Mouse (Mus musculus) limb, embryonic 12.5 days (tissue): ENCODE data around the gene Sptlc2. TPM values are rescaled to one million over a fixed set of nuclear protein-coding genes. Genes with fewer than 3 reads are reported as not detected.

Source experiments
- ATAC-seq: fragments of 200-750 bp; cut with Nextera tagmentation; 2 replicates; pipeline ENCODE4 v1.8.0; 2017; ENCODE audit warnings: low read depth, moderate TSS enrichment; ENCODE audit not compliant: insufficient number of reproducible peaks, insufficient read depth, low FRiP score, low TSS enrichment
- H3K27ac ChIP-seq: fragments of 300-500 bp; sonication (generic); 2 replicates; pipeline ENCODE4 v1.5.1; 2016; ENCODE audit warnings: mild to moderate bottlenecking, moderate library complexity
- H3K27me3 ChIP-seq: fragments of 300-500 bp; sonication (generic); 2 replicates; pipeline ENCODE4 v1.6.1; 2016; ENCODE audit warnings: mild to moderate bottlenecking, moderate library complexity
- H3K36me3 ChIP-seq: fragments of 300-500 bp; sonication (generic); 2 replicates; pipeline ENCODE4 v1.6.1; 2016; ENCODE audit warnings: mild to moderate bottlenecking, moderate library complexity
- H3K4me1 ChIP-seq: fragments of 300-500 bp; sonication (generic); replicated peaks from 2 replicates; pipeline ENCODE4 v1.6.1; 2016
- H3K4me2 ChIP-seq: fragments of 300-500 bp; sonication (generic); 2 replicates; pipeline ENCODE4 v1.6.1; 2016; ENCODE audit warnings: mild to moderate bottlenecking, moderate library complexity
- H3K4me3 ChIP-seq: fragments of 300-500 bp; sonication (generic); replicated peaks from 2 replicates; pipeline ENCODE4 v1.5.1; 2016; ENCODE audit warnings: mild to moderate bottlenecking
- H3K9ac ChIP-seq: fragments of 300-500 bp; sonication (generic); replicated peaks from 2 replicates; pipeline ENCODE4 v1.6.1; 2016; ENCODE audit warnings: mild to moderate bottlenecking, moderate library complexity
- H3K9me3 ChIP-seq: fragments of 300-500 bp; sonication (generic); 2 replicates; pipeline ENCODE4 v1.6.1; 2016; ENCODE audit warnings: mild to moderate bottlenecking, moderate library complexity
- WGBS: fragments of 180-500 bp; shearing (Covaris S2); methylation state at CpG from one replicate; pipeline ENCODE4 v1.1.7; 2016; 5-methylcytosine and 5-hydroxymethylcytosine counted together
- polyA plus RNA-seq: library from polyadenylated mRNA; unstranded; fragments of >200 nt; fragmentation: Nextera tagmentation; extraction: Ambion mirVana; gene quantifications from 2 replicates; pipeline ENCODE4 v1.2.1, GENCODE M21; 2016

Sptlc2 gene
- polyA plus RNA-seq, 1 experiment from 2014 or later = 64.6 TPM

- ATAC-seq = no peak
- 84% methylated on average over 9 of the region's 9 CpGs for WGBS
- H3K4me1 ChIP-seq = peaks cover 4% of the 10 kb centered on the region; the same call in 1 of the 2 replicates
Observed at GRCm38 (mm10) chr12:87365676-87366075, 22.5 kb downstream of the Sptlc2 start.

GRCm38 (mm10) chr12:87362111-87362510 lies 26.0 kb downstream of the Sptlc2 start:
- Histone ChIP-seq H3K9me3 (no peaks in the 10 kb centered on the region), H3K9ac (no peak overlapping the region), H3K36me3 (peaks cover 8% of the 10 kb centered on the region), H3K4me2 (no peak overlapping the region), H3K27ac (no peak overlapping the region), H3K27me3 (no peaks in the 10 kb centered on the region), H3K4me3 (no peak overlapping the region), H3K4me1 (peaks cover 9% of the 10 kb centered on the region; the same call in 1 of the 2 replicates)
- 87% methylated on average over 3 of the region's 3 CpGs for WGBS
- ATAC-seq = no peak

More at GRCm38 (mm10) chr12:87365676-87366075, 22.5 kb downstream of the Sptlc2 start:
- H3K36me3 ChIP-seq = peaks cover 25% of the 10 kb centered on the region
- H3K4me2 ChIP-seq = no peak overlapping the region
- H3K27ac ChIP-seq = no peak overlapping the region
- no peaks in the 10 kb centered on the region for H3K9me3 ChIP-seq
- no peak overlapping the region for H3K9ac ChIP-seq
- H3K4me3 ChIP-seq = no peak overlapping the region
- H3K27me3 ChIP-seq = no peaks in the 10 kb centered on the region

GRCm38 (mm10) chr12:87348029-87348428 lies 40.1 kb downstream of the Sptlc2 start:
- Histone ChIP-seq H3K9ac (no peak overlapping the region), H3K27me3 (no peaks in the 10 kb centered on the region), H3K27ac (no peak overlapping the region), H3K4me1 (no peaks in the 10 kb centered on the region), H3K4me2 (no peak overlapping the region), H3K4me3 (no peak overlapping the region), H3K9me3 (no peaks in the 10 kb centered on the region), H3K36me3 (peaks cover 27% of the 10 kb centered on the region)
- 82% methylated on average over 2 of the region's 2 CpGs for WGBS
- no peak for ATAC-seq

GRCm38 (mm10) chr12:87347511-87347910 lies 40.6 kb downstream of the Sptlc2 start:
- H3K4me3 ChIP-seq = no peak overlapping the region
- H3K9me3 ChIP-seq = no peaks in the 10 kb centered on the region
- H3K4me2 ChIP-seq = no peak overlapping the region
- peaks cover 27% of the 10 kb centered on the region for H3K36me3 ChIP-seq
- no peaks in the 10 kb centered on the region for H3K27me3 ChIP-seq
- no peak for ATAC-seq
- H3K27ac ChIP-seq = no peak overlapping the region
- no peaks in the 10 kb centered on the region for H3K4me1 ChIP-seq
- 87% methylated on average over 2 of the region's 2 CpGs for WGBS
- H3K9ac ChIP-seq = no peak overlapping the region

GRCm38 (mm10) chr12:87343084-87343605 lies 45.0 kb downstream of the Sptlc2 start:
- no peak overlapping the region for H3K27ac ChIP-seq
- H3K9ac ChIP-seq = no peak overlapping the region
- H3K9me3 ChIP-seq = no peaks in the 10 kb centered on the region
- H3K4me3 ChIP-seq = no peak overlapping the region
- no peak for ATAC-seq
- H3K4me2 ChIP-seq = no peak overlapping the region
- no peaks in the 10 kb centered on the region for H3K27me3 ChIP-seq
- H3K36me3 ChIP-seq = peaks cover 40% of the 10 kb centered on the region
- H3K4me1 ChIP-seq = no peaks in the 10 kb centered on the region

- Histone ChIP-seq H3K36me3 (peaks cover 26% of the 10 kb centered on the region; the same call in 1 of the 2 replicates), H3K27me3 (no peaks in the 10 kb centered on the region), H3K4me3 (no peak overlapping the region), H3K9me3 (no peaks in the 10 kb centered on the region), H3K4me2 (no peak overlapping the region), H3K4me1 (no peaks in the 10 kb centered on the region), H3K27ac (no peak overlapping the region), H3K9ac (no peak overlapping the region)
- no peak for ATAC-seq
- WGBS = 85% methylated on average over 4 of the region's 4 CpGs
Observed at GRCm38 (mm10) chr12:87338082-87338481, 50.1 kb downstream of the Sptlc2 start.

GRCm38 (mm10) chr12:87334886-87335285 lies 53.3 kb downstream of the Sptlc2 start:
- no peak overlapping the region for H3K27ac ChIP-seq
- no peak for ATAC-seq

GRCm38 (mm10) chr12:87333794-87334193 lies 54.4 kb downstream of the Sptlc2 start:
- Histone ChIP-seq H3K9ac (no peak overlapping the region), H3K4me1 (peaks cover 32% of the 10 kb centered on the region), H3K36me3 (0 out of 2 replicates have a peak, but pooled peaks cover 8% of the 10 kb centered on the region), H3K9me3 (no peaks in the 10 kb centered on the region), H3K27me3 (no peaks in the 10 kb centered on the region), H3K4me3 (no peak overlapping the region), H3K4me2 (no peak overlapping the region), H3K27ac (no peak overlapping the region)
- ATAC-seq = no peak

More at GRCm38 (mm10) chr12:87334886-87335285, 53.3 kb downstream of the Sptlc2 start:
- H3K4me2 ChIP-seq = no peak overlapping the region
- no peaks in the 10 kb centered on the region for H3K27me3 ChIP-seq
- H3K36me3 ChIP-seq = peaks cover 13% of the 10 kb centered on the region; the same call in 1 of the 2 replicates
- no peak overlapping the region for H3K4me3 ChIP-seq
- H3K4me1 ChIP-seq = peaks cover 24% of the 10 kb centered on the region
- 33% methylated on average over 2 of the region's 2 CpGs for WGBS
- no peaks in the 10 kb centered on the region for H3K9me3 ChIP-seq
- H3K9ac ChIP-seq = no peak overlapping the region

- H3K27me3 ChIP-seq = no peaks in the 10 kb centered on the region
- no peaks in the 10 kb centered on the region for H3K9me3 ChIP-seq
- no peak overlapping the region for H3K4me2 ChIP-seq
- H3K4me1 ChIP-seq = peaks cover 43% of the 10 kb centered on the region
- H3K27ac ChIP-seq = no peak overlapping the region
- no peak overlapping the region for H3K9ac ChIP-seq
- no peak overlapping the region for H3K4me3 ChIP-seq
- ATAC-seq = no peak
- 0 out of 2 replicates have a peak, but pooled peaks cover 8% of the 10 kb centered on the region for H3K36me3 ChIP-seq
- WGBS = 86% methylated on average over 4 of the region's 4 CpGs
Observed at GRCm38 (mm10) chr12:87332511-87332910, 55.6 kb downstream of the Sptlc2 start.

- Histone ChIP-seq H3K27me3 (no peaks in the 10 kb centered on the region), H3K9me3 (no peaks in the 10 kb centered on the region), H3K4me2 (no peak overlapping the region), H3K36me3 (0 out of 2 replicates have a peak, but pooled peaks cover 8% of the 10 kb centered on the region), H3K4me1 (peaks cover 46% of the 10 kb centered on the region), H3K9ac (no peak overlapping the region), H3K27ac (no peak overlapping the region), H3K4me3 (no peak overlapping the region)
- 43% methylated on average over 5 of the region's 5 CpGs for WGBS
- ATAC-seq = no peak
Observed at GRCm38 (mm10) chr12:87331908-87332307, 56.2 kb downstream of the Sptlc2 start.

GRCm38 (mm10) chr12:87331053-87331456 lies 57.1 kb downstream of the Sptlc2 start:
- Histone ChIP-seq H3K4me2 (no peak overlapping the region), H3K4me1 (peaks cover 52% of the 10 kb centered on the region), H3K27ac (0 out of 2 replicates have a peak overlapping the region, but pooled peaks have one; percentile 12), H3K9ac (no peak overlapping the region), H3K36me3 (0 out of 2 replicates have a peak, but pooled peaks cover 8% of the 10 kb centered on the region), H3K9me3 (no peaks in the 10 kb centered on the region), H3K4me3 (no peak overlapping the region), H3K27me3 (no peaks in the 10 kb centered on the region)
- peak; percentile 63; the same call in 1 of the 2 replicates for ATAC-seq
- 24% methylated on average over 6 of the region's 6 CpGs for WGBS

GRCm38 (mm10) chr12:87330213-87330612 lies 57.9 kb downstream of the Sptlc2 start:
- Histone ChIP-seq H3K9ac (no peak overlapping the region), H3K4me2 (no peak overlapping the region), H3K9me3 (no peaks in the 10 kb centered on the region), H3K36me3 (0 out of 2 replicates have a peak, but pooled peaks cover 8% of the 10 kb centered on the region), H3K27me3 (no peaks in the 10 kb centered on the region), H3K4me1 (peaks cover 54% of the 10 kb centered on the region), H3K27ac (no peak overlapping the region), H3K4me3 (no peak overlapping the region)
- ATAC-seq = no peak
- WGBS = 30% methylated on average over 2 of the region's 2 CpGs
